Mouse (Mus musculus) frontal cortex, adult (tissue): ENCODE data around the gene Jam2.

Source experiments
- ATAC-seq: cut with Nextera tagmentation; 2 replicates; pipeline ENCODE4 v1.9.2; 2017; ENCODE audit warnings: mild to moderate bottlenecking, moderate library complexity, mixed read lengths; ENCODE audit not compliant: low TSS enrichment

The Jam2 gene

DNA sequence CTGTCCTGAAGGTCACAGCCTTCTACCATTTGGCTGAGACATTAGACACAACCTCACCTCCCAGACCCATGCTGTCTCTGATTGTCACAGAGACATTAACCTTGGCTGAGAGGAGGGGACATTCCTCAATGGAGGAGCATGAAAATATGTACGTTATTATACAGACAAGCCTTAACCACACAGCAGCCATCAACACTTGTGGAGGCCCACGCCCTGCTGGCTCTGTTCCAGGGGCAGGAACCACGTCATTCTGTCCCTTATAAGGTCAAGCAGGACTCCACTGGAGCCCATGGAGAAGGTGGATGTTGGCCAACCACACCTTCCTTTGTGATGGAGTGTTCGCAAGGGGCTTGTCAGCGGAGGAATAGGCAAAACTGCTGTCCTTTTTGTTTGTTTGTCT is 5.8 kb downstream of the Jam2 start:
- ATAC-seq, result no peak

DNA sequence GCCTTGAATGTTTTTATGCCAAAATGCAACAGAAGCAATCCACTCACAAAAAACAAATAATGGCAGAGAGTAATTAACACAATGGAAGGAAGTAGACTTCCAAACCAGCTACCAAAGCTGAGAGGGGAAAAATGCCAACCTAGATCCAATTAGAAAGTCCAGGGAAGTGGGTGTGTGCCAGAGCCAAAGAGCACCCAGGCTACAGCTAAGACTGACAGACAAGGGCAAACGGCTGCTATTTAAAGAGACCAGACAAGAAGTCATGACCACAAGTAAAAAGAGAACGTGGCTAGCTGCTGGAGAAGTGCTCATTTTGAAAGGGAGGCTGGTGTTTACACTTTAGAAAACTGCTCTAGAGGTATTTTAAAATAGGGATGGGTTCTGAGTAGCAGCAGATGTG is 9.4 kb downstream of the Jam2 start:
- ATAC-seq, result peak; percentile 50; the same call in 1 of the 2 replicates

DNA sequence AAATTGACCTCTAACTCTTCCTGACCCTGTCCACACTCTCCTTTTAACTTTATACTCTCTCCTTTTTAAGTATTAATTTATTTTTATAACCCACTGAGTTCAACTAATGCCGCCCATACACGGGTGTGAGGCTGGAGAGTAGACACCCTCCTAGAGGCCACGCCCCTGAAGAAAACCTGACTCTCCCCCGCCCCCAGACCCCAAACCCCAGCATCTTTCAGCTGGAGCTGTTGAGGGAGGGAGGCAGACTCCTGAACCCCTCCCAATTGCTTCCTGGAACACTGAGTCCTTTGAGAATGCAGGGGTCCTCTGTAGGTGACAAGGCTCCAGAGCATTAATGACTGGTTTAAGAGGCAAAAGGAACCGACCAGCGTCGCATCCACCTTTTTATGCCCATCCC is 11.0 kb downstream of the Jam2 start:
- ATAC-seq, result no peak

DNA sequence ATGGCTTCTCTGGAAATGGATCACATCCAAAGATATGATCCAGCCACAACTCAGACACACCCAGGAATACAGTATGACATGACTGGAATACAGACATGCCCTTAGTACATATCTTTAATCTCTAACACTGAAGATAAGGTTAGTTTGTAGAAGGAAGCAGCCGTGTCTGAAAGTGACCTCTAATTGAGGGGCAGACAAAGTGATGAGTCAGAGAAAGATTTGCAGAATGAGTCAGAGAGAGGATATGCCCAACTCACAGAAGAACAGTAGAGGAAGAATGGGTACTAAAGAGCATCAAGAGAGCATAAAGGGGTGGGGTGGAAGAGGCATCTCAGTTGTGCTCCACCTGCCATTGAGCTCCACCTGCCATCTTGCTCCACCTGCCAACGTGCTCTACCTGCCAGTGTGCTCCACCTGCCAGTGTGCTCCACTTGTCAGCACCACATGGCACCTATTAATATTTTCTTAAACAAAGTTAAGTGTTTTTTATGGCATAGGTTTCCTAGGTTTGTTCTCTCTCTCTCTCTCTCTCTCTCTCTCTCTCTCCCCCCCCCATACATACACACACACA is 16.8 kb downstream of the Jam2 start:
- no peak for ATAC-seq

DNA sequence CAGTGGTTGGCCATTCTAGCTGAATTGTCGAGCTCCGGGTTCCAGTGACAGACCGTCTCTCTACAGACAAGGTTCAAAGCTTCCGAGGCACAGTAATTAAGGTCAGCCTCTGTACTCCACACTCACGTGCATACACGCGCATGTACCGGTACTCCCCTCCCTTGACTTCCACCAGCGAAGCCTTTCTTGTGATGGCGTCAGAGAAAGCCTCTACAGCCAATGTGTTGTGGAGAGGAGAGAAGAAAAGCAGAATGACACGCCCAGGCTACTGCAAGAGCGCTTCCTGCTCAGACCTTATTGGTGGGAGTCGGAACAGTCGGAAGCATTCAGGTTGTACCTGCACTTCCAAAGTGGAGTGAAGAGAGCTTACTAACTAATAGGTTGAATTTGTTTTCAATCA is 19.5 kb downstream of the Jam2 start:
- no peak for ATAC-seq

DNA sequence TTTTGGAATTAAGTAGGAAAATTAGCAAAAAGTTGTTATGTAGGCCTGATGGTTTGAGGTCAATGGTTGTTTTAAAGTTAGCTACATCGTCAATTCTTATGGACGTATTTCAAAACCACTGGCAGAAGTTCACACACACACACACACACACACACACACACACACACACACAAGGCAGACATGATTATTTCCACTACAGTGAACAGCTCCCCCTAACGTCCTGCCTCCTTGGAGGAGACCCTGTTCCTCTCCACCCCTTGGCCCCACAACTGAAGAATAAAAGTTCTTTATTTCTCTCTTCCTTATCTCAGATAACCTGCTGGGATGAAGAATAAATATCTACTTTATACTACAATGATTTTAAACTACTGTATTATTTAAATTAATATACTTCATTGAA is 21.4 kb downstream of the Jam2 start:
- no peak for ATAC-seq

DNA sequence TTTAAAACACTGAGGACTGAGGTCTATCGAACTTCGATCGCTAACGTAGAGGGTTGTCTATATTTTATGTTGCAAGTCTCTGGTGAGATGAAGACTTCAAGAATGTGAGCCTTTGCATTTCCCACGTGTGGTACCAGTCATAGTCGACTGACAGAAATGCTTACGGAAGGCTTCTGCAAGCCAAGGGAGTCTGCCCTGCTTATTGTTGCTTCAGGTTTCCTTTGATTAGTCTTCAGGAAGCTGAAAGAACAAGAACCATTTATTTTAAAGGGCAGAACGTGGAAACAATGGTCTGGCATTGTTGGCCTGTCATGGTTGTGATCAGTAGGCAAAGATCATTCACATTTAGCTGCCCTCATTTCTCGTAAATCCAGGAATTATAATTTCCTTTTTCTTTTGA is 22.8 kb downstream of the Jam2 start:
- ATAC-seq, result no peak

DNA sequence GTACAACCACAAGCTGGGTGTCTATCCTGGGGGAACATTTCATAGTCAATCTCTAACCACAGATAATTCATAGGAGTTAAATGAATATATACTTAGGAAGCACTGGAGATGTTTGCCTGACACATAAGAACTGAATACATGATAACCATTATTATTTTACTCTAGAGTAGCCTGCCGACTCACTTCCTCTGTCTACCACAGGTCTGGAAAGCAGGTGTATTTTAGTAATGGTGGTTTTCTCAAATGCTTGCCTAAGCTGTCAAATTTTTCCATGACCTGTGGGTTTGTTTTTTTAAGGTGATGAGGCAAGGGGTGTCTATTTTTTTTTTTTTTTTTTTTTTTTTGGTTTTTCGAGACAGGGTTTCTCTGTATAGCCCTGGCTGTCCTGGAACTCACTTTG is 26.1 kb downstream of the Jam2 start:
- ATAC-seq, result no peak

DNA sequence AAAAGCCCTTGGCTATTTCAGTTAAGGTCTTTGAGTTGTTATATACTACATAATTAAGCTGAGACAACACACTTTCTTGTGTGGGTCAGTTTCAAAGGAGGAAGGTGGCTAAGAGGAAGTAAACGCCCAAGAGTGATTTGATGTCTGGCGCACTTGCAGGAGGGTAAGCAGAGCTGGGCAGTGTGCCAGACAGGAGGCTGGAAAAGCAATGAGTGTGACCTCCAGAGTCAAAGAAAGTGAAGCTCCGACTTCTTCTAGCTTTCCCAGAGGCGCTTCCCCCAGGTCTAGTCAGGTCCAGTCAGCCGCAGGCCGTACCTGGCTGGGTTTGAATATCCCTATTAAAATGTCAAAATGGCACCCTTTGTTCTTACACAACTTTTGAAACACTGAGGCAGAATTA is 28.3 kb downstream of the Jam2 start:
- ATAC-seq, result no peak

DNA sequence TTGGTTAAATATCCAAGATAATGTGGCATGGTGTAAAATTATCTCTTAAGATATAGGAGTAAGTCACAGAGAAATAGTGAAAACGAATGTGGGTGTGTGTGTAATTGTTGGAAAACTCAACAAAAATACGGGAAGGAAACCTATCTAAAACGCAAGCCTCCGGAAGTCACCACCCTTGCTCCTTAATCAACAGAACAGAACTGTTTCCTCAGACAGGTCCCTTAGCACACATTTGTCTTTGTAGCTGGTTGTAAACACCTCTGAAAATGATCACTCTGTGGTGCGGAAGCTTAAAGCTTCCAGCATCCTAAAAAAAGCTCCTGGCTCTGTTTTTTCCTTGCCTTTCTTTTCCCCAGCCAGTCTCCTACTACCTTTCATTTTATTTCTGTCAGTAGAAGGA is 30.9 kb downstream of the Jam2 start:
- peak; percentile 47; the same call in 1 of the 2 replicates for ATAC-seq

DNA sequence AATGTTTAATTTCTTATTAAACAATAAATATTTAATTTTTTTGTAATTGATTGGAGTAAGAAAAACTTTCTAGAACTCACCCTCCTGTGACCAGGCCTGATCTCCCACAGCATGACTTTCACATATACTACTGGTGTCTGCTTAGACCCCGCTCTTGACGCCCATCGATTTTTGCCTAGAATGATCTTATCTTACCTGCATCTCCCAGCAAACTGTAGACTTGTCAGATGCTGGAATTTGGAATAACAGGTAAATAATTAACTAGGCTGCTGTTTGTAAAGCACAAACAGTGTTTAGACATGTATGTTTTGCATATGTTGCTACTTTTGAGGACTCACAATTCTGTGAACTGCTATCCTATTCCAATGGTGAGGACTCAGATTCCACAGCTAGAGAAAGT is 32.3 kb downstream of the Jam2 start:
- ATAC-seq, result no peak

DNA sequence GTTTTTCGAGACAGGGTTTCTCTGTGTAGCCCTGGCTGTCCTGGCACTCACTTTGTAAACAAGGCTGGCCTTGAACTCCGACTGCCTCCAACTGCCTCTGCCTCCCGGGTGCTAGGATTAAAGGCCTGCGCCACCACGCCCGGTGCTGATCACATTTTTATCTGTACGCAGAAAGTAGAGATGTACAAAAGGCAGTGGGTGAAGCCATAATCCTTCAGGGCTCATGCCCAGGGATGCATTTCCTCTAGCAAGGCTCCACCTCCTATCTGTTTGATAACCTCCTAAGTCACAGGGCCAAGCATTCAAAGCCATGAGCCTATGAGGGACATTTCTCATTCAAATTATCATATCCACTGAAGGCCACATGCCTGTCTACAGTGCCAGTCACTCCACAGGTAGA is 34.0 kb downstream of the Jam2 start:
- no peak for ATAC-seq

DNA sequence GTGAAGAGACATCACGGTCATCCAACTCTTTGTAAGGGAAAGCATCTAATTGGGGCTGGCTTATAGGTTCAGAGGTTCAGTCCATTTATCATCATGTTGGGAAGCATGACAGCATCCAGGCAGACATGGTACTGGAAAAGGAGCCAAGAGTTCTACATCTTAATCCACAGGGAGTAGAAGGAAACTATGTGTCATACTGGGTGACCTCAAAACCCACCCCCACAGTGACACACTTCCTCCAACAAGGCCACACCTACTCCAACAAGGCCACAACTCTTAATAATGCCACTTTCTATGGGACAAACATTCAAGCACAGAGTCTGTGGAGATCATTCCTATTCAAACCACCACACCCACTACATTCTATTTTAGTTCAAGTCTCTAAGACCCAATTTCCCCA is 36.3 kb downstream of the Jam2 start:
- ATAC-seq, result no peak

DNA sequence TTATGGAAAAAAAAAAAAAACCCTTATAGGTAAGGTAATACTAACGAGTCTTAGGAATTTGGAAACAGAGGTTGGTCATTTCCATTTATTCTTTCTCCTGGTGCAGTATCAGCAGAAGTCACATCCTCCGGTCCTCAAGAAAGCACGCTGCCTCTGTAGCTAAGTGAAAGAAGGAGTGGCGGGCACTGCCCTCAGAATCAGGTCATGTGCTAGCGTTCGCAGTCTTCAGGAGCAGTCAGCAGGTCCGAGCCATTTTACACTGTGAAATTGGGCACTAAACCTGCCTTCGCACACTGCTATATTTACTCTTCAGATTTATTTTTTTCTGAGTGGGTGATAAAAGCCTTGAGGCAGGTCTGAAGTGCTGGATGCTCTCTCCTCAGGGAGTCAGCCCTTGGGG is 39.9 kb downstream of the Jam2 start:
- peak; percentile 66 for ATAC-seq

DNA sequence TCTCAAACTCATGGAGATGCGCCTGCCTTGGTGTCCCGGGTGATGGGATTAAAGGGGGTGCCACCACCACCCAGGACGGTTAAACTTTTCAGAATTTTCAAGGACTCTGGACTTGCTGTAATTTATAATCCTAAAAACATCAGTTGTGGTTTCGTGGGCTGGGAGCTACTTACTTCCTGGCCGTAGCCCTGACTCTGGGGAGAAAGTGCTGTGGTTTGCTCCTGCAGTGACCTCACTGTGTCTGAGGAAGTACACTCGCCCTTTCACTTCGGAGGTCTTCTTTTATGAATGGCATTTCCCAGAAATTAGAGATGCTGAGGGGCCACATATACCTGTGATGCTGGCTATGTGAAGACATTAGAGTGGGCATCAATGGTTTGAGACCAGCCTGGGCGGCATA is 40.6 kb downstream of the Jam2 start:
- no peak for ATAC-seq

DNA sequence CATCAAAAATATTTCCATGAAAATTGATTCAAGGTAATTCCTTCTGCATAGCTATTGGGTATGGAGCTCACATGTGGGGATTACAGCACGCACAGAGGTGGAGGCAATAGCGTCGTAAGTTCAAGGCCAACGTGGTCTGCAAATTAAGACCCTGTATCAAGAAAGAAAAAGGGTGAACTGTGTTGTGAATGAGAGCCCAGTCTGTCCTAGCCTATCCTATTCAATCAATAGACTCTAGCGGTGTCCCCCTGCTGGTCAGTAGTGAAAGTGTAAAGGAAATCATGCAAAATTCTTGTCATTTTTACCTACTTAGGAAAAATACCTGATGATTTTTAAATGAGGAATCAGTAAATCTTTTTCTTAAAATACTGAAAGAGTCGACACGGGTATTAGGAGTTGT is 43.5 kb downstream of the Jam2 start:
- ATAC-seq, result peak; percentile 44; the same call in 1 of the 2 replicates

DNA sequence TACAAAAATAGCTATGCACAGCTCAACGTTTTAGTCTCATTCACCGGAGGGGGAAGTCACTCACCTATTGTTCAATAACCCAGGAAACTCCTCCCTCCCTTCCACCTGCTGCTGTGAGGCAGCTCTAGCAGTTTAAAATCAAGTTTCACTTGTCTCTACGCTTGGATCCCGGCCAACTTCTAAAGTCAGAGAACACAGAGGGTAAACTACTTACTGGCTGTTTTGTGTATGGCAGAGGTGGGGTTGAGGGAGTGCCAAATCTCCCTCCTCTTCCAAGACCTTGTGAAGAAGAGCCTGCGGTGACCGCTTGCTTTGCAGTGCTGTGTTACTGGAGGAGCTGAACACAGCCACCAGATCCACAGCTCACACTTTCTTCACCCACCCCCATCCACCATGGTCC is 51.1 kb downstream of the Jam2 start:
- ATAC-seq, result no peak

DNA sequence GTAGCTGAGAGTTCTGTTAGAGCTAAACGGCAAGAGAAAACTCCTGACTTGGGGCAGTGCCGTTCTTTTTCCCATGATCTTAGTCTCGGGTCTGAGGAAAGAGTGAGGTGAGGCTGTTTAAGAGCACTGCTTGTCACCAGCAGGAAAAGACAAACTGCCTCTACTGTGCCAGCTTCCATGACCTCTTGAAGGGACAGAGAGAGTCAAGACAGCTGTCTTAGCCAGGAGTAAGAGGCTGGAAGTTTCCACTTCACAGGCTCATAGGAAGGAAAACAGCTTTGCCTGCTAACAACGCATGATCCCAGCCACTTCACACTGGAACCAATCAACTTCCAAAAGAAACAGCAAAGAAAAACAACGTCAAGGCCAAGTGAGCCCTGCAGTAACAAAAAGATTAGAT is 57.8 kb downstream of the Jam2 start:
- no peak for ATAC-seq

DNA sequence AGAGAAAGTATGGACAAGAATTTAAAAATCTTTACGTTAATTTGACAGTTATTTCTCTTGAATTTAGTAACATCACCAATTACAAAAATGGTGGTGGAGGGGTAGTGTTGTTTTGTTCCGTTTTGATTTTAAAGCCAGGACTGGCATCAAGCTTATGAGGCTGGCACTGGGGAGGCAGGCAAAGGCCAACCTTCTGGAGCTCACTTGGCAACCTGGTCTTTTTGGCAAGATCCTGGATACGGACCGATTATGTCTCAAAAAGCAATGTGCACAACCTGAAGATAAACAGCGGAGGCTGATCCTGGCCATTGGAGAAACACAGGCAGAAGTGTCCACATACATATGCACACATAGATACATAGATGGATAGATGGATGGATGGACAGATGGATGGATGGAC is 58.8 kb downstream of the Jam2 start:
- no peak for ATAC-seq

DNA sequence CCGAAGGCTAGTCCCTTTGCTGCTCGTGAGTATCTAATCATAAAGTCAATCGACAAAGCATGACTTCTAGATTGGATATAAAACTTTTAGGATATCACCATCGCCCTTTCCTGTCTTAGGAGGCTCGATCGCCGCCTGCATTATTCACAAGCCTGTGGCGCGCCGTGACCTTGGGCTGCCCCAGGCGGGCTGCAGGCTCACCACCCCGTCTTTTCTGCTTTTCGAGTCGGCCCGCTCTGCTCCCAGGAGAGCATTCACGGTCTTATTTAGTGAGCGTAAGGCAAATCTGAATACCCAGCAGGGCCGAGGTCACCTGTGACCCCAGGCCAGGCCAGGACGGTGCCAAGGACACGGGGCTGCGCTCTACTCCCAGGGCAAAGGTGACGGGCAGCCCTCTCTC is 60.4 kb downstream of the Jam2 start:
- peak; percentile 3; the same call in 1 of the 2 replicates for ATAC-seq

DNA sequence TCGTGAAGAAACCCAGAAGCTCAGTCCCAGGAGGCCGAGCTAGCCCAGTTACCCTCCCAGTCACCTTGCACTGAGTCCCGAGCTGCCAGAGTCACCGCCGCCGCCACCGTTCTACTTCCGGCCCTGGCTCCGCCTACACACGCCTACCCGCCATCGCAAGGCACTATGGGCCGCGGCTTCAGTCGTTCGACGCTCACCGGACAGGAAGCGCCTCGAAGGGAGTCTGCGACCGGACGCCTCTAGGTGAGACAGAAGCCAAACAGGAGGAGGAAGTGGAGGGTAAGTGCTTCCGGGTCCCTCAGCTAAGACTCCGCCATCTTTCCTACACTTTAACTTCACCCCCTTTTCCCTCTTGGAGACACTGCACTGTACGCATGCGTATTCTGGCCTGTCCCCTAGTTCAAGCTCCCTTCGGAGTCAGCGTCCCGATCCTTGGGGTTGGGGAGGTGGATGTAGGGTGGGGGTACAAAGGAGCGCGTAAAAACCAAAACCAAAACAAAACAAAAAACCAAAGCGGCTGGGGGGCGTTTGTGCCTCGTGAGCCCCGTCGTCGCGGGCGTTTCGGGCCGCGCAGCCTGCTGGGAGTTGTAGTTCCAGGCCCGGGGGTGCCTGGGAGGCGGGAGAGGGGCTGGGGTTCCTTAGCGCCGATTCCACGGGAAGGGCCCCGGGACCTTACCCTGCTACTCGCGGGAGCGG is 61.0 kb downstream of the Jam2 start, which contains the start of gene Gabpa:
Gene Gabpa, plus strand, starts transcription at position 181 of the 696 bp plus-strand sequence.
- peak; percentile 91 for ATAC-seq

DNA sequence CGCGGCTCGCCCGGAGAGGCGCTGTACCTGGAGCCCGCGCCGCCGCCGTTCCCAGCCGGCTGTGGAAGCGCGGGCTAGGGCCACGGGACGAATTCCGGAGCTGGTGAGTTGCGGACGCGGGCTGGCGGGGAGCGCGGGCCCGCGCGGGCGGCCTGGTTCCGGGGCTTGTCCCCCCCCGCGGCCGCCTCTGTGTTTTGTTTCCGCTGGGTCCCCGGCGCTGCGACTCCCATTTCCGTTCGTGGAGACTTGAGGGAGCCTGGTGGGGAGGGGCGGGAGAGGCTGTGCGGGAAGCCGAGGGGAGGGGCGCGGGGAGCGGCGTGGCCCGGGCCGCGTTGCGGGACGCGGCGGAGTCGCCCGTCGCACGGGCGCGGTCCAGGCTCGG is 61.5 kb downstream of the Jam2 start, which contains the start of gene Atp5j:
Gene Atp5j, minus strand, starts transcription at position 185 of the 382 bp plus-strand sequence.
- ATAC-seq, result peak; percentile 79

DNA sequence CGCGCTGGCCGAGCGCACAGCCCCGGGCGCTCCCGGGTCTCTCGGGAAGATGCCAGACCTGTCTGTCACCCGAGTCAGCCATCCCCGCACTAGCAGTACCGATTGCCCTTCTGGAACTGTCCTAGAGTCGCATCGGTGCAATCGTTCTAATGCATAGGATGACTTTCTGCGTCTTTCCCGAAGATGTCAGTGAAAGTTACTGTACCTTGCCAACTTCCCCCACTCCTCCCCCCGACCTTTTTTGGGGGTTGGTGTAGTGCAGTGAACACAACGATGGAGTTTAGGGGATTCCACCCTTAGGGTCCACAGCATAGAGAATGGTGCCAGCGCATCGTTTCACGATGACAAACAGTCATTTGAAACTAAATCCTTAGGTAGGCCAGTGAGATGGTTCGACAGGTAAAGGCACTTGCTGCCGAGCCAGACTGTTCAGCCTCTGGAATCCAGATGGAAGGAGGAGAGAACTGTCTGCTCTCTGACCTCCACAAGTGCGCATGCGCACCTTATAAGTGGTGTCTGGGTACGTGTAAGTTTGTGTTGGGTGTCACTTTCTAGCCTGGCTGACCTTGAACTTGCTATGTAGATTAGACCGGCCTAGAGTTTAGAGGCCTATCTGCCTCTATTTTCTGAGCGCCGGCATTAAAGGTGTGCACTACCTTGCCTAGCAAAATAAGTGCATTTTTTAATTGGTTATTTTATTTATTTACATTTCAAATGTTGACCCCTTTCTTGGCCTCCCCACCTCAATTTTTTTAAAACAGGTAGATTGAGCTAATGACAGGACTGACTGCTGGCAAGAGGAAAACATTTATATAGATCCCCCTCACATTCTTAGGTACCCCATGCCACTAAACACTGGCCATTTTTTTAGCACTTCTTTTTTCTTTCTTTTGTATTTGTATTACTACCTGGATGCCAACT is 62.2 kb downstream of the Jam2 start:
- ATAC-seq, result peak; percentile 8
